Mouse (Mus musculus): ENCODE data around the gene 4930544D05Rik.

DNA sequence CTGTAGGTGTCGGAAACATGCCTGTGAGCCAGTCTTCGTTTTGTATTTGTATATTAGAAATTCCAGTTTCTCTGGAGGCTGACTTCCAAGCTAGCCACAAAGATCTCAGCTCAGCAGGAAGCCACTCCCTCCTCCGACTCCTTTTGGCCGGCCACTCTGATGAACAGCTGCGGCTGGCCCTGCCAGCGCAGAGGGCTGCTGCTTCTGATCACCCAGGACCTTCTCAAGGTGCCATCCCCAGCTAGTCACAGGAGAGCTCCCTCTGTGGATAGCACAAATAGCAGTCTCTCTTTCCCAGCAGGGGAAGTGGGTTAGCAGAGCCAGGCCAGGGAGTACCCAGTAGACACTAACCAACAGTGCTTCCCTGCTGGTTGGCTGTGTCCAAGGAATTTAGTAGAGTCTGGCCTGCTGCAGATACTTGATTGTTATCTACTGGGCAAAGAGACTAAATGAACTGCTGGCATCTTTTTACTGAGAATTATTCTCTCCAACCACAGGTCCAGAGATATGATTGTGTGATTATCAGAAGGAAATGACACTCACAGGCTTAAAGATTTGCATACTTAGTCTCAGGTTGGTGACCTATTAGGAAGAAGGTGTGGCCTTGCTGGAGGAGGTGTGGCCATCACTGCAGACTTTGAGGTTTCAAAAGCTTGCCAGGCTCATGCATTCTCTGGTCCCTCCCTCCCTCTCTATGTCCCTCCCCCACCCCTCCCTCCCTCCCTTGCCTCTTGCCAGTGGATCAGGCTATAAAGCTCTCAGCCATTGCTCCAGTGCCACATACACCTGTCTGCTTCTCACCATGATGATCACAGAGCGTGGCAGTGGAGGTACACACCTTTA lies 6.5 kb downstream of the 4930544D05Rik start:
- TF ChIP-seq POLR2A (IDR thresholded peaks at IDR 0.05; ENCODE audit: borderline replicate concordance, insufficient read depth, low read length) (no peak), CTCF (IDR thresholded peaks at IDR 0.05; ENCODE audit: borderline replicate concordance, insufficient read depth, low read depth, low read length) (no peak)
